15 mouse cellular contexts compared by ENCODE assay signal in the genomic region with DNA sequence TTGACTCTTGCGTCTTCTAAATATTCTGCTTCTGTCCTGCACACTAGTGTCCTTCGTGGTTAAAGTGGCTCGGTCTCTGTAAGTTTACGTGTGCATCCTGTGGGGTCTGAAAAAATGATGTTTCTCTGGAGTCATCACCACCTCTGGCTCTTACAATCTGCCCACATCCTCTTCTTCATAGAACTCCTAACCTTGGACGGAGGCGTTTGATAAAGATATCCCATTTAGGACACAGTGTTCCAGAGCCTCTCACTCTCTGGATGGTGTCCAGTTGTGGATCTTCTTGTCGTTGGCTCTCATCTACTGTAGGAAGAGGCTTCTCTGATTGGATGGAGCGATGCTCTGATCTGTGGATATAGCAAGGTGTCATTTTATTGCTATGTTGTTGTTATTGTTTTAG.
DNase-seq lines count a peak whose midpoint lies in the region; ATAC-seq and TF ChIP-seq lines count a peak whose summit lies in the region.
"Had no signal": no experiment of that assay in that cellular context is flagged by ENCODE, and none has a peak within 500 bp of the region (broad histone marks: within the 10 kb centered on the region; RNA-seq: fewer than 3 reads in every experiment).

No protein-coding gene starts in this region.

- no peaks in the 10 kb centered on the region for H3K36me3 ChIP-seq in kidney, embryonic 14.5 days (ENCODE audit: control insufficient read depth, insufficient read depth, low read length)
- H3K36me3 ChIP-seq in midbrain, embryonic 10.5 days = no peaks in the 10 kb centered on the region
- no peaks in the 10 kb centered on the region for H3K36me3 ChIP-seq in midbrain, postnatal 0 days (ENCODE audit: insufficient read depth, low read length)
- no peaks in the 10 kb centered on the region for H3K36me3 ChIP-seq in heart, embryonic 15.5 days
- H3K36me3 ChIP-seq in stomach, embryonic 15.5 days = no peaks in the 10 kb centered on the region
- H3K36me3 ChIP-seq in midbrain, embryonic 13.5 days = no peaks in the 10 kb centered on the region

- H3K27ac ChIP-seq in kidney, embryonic 14.5 days (ENCODE audit: low read depth, low read length) = peak overlapping the region; percentile 89; the same call in 1 of the 2 replicates
- H3K27ac ChIP-seq in midbrain, embryonic 10.5 days (replicated peaks) = peak overlapping the region; percentile 88
- H3K27ac ChIP-seq in midbrain, postnatal 0 days (ENCODE audit: low read depth, low read length) = no peak overlapping the region
- peak overlapping the region; percentile 90 for H3K27ac ChIP-seq in heart, embryonic 15.5 days
- H3K27ac ChIP-seq in stomach, embryonic 15.5 days = peak overlapping the region; percentile 84
- no peak overlapping the region for H3K27ac ChIP-seq in midbrain, embryonic 13.5 days
- H3K27ac ChIP-seq: liver, embryonic 14.5 days had no signal

- no peaks in the 10 kb centered on the region for H3K27me3 ChIP-seq in kidney, embryonic 14.5 days (ENCODE audit: control insufficient read depth, insufficient read depth, low read length)
- H3K27me3 ChIP-seq in midbrain, embryonic 10.5 days (ENCODE audit: low read depth, poor library complexity, severe bottlenecking) = no peaks in the 10 kb centered on the region
- no peaks in the 10 kb centered on the region for H3K27me3 ChIP-seq in midbrain, postnatal 0 days (ENCODE audit: insufficient read depth, low read length)
- no peaks in the 10 kb centered on the region for H3K27me3 ChIP-seq in heart, embryonic 15.5 days
- H3K27me3 ChIP-seq in stomach, embryonic 15.5 days (replicated peaks) = no peaks in the 10 kb centered on the region
- no peaks in the 10 kb centered on the region for H3K27me3 ChIP-seq in midbrain, embryonic 13.5 days
- H3K27me3 ChIP-seq: CH12.LX, Patski had no signal

- 91% methylated on average over 8 of the region's 8 CpGs for WGBS in kidney, embryonic 14.5 days
- 96% methylated on average over 8 of the region's 8 CpGs for WGBS in midbrain, embryonic 10.5 days
- WGBS in midbrain, postnatal 0 days = 96% methylated on average over 8 of the region's 8 CpGs
- 70% methylated on average over 8 of the region's 8 CpGs for WGBS in heart, embryonic 15.5 days
- 81% methylated on average over 8 of the region's 8 CpGs for WGBS in stomach, embryonic 15.5 days
- WGBS in midbrain, embryonic 13.5 days = 96% methylated on average over 8 of the region's 8 CpGs

- TF ChIP-seq CTCF in midbrain, postnatal 0 days (IDR thresholded peaks at IDR 0.05) = no peak

- H3K4me2 ChIP-seq in kidney, embryonic 14.5 days (replicated peaks; ENCODE audit: low read depth, low read length) = no peak overlapping the region
- no peak overlapping the region for H3K4me2 ChIP-seq in midbrain, postnatal 0 days (ENCODE audit: low read depth, low read length, poor library complexity, severe bottlenecking)
- no peak overlapping the region for H3K4me2 ChIP-seq in heart, embryonic 15.5 days
- H3K4me2 ChIP-seq in stomach, embryonic 15.5 days = no peak overlapping the region
- H3K4me2 ChIP-seq in midbrain, embryonic 13.5 days (replicated peaks) = no peak overlapping the region

- peaks cover 52% of the 10 kb centered on the region for H3K4me1 ChIP-seq in kidney, embryonic 14.5 days (ENCODE audit: control insufficient read depth, insufficient read depth, low read length)
- peaks cover 72% of the 10 kb centered on the region for H3K4me1 ChIP-seq in midbrain, embryonic 10.5 days
- H3K4me1 ChIP-seq in midbrain, postnatal 0 days (ENCODE audit: insufficient read depth, low read length) = peaks cover 3% of the 10 kb centered on the region; the same call in 1 of the 2 replicates
- H3K4me1 ChIP-seq in heart, embryonic 15.5 days (replicated peaks) = peaks cover 77% of the 10 kb centered on the region
- H3K4me1 ChIP-seq in stomach, embryonic 15.5 days = peaks cover 49% of the 10 kb centered on the region
- peaks cover 49% of the 10 kb centered on the region for H3K4me1 ChIP-seq in midbrain, embryonic 13.5 days (replicated peaks)

- H3K9me3 ChIP-seq in kidney, embryonic 14.5 days (ENCODE audit: control insufficient read depth, low read length) = no peaks in the 10 kb centered on the region
- peaks cover 4% of the 10 kb centered on the region; the same call in 1 of the 2 replicates for H3K9me3 ChIP-seq in midbrain, embryonic 10.5 days (replicated peaks)
- no peaks in the 10 kb centered on the region for H3K9me3 ChIP-seq in midbrain, postnatal 0 days (ENCODE audit: low read length)
- no peaks in the 10 kb centered on the region for H3K9me3 ChIP-seq in heart, embryonic 15.5 days (replicated peaks)
- no peaks in the 10 kb centered on the region for H3K9me3 ChIP-seq in stomach, embryonic 15.5 days
- no peaks in the 10 kb centered on the region for H3K9me3 ChIP-seq in midbrain, embryonic 13.5 days

- no peak for ATAC-seq in kidney, embryonic 14.5 days (ENCODE audit: low FRiP score, low TSS enrichment)
- ATAC-seq in midbrain, postnatal 0 days (ENCODE audit: low FRiP score) = no peak
- no peak for ATAC-seq in heart, embryonic 15.5 days (replicated peaks; ENCODE audit: insufficient number of reproducible peaks, insufficient read depth, low FRiP score, low read depth)
- no peak for ATAC-seq in stomach, embryonic 15.5 days (ENCODE audit: insufficient read depth, low FRiP score, low read depth)
- ATAC-seq in midbrain, embryonic 13.5 days = no peak
- ATAC-seq: hindbrain, embryonic 16.5 days; Patski had no signal

- DNase-seq in kidney, adult 11 months = no peak
- DNase-seq in midbrain, embryonic 10.5 days (ENCODE audit: low spot score) = no peak
- no peak for DNase-seq in midbrain, postnatal 0 days (ENCODE audit: low spot score)
- DNase-seq in adrenal gland, postnatal 14 days = no peak
- DNase-seq: adrenal gland, postnatal 10 days; right cerebral cortex, postnatal 14 days had no signal

- H3K9ac ChIP-seq in kidney, embryonic 14.5 days (ENCODE audit: low read depth, low read length) = no peak overlapping the region
- H3K9ac ChIP-seq in midbrain, postnatal 0 days (replicated peaks; ENCODE audit: low read length, poor library complexity, severe bottlenecking) = no peak overlapping the region
- H3K9ac ChIP-seq in heart, embryonic 15.5 days = no peak overlapping the region
- H3K9ac ChIP-seq in stomach, embryonic 15.5 days = no peak overlapping the region
- H3K9ac ChIP-seq in midbrain, embryonic 13.5 days (replicated peaks) = no peak overlapping the region
- H3K9ac ChIP-seq: liver, embryonic 14.5 days had no signal

- H3K4me3 ChIP-seq in kidney, embryonic 14.5 days (ENCODE audit: low read length) = no peak overlapping the region
- H3K4me3 ChIP-seq in midbrain, embryonic 10.5 days = no peak overlapping the region
- no peak overlapping the region for H3K4me3 ChIP-seq in midbrain, postnatal 0 days (ENCODE audit: low read depth, low read length)
- no peak overlapping the region for H3K4me3 ChIP-seq in heart, embryonic 15.5 days
- H3K4me3 ChIP-seq in stomach, embryonic 15.5 days (replicated peaks) = no peak overlapping the region
- no peak overlapping the region for H3K4me3 ChIP-seq in midbrain, embryonic 13.5 days (replicated peaks)
- H3K4me3 ChIP-seq: erythroblast, embryonic 14.5 days had no signal

Comparison
In these comparisons a context has a peak if more than half of its experiments do, and no peak if none do; other contexts are left out.
1. H3K27ac ChIP-seq: peak in kidney, embryonic 14.5 days (single experiment), midbrain, embryonic 10.5 days (single experiment), heart, embryonic 15.5 days (single experiment) and stomach, embryonic 15.5 days (single experiment); none in midbrain, postnatal 0 days (single experiment) and midbrain, embryonic 13.5 days (single experiment).